Mouse (Mus musculus) adrenal gland, postnatal 36 days (tissue): ENCODE data around the gene Sult2a1. TPM values are rescaled to one million over a fixed set of nuclear protein-coding genes. Genes with fewer than 3 reads are reported as not detected.
"Not testable (repeated sequence)": the region's sequence is repeated elsewhere in the genome, so short reads cannot be mapped to it uniquely, and the experiment has no call there.

Experiments
- DNase-seq, 2 experiments: peaks; one replicate each; pipeline ENCODE4 v3.0.0; 2021; ENCODE audit warnings: mixed read lengths in 1 of 2
- long read RNA-seq, 2 experiments: library from polyadenylated mRNA; stranded (forward); transcript quantifications; one replicate each; pipeline ENCODE4 v2.0.0; 2021; ENCODE audit warnings: borderline sequencing depth in 2 of 2
- total RNA-seq, 2 experiments: library from RNA; stranded (reverse); gene quantifications; 2 replicates each; pipeline ENCODE4 v1.2.3; 2021

Gene Sult2a1
- not detected for total RNA-seq
- long read RNA-seq, experiment 1 = 0 reads
- long read RNA-seq, experiment 2 = 0 reads

DNA sequence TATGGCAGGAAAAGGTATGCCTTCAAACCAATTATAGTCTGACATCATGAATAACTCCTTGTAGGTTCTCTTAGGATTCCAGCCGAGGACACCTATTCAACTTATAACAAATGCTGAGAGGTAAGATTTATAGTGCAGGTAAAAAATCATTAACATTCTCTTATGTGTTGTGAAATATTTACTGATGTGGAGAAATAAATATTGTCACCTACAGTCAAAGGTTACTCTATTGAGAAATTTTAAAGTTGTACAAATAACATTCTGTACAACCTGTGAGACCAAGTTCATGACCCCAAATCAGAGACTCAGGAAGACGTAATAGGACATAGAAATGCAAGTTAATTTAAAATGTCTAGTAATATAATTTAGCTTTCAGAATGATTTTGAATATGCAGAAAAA is at the start of gene Sult2a1:
Gene Sult2a1, minus strand, starts transcription at position 101 of the 400 bp plus-strand sequence.
- not testable (repeated sequence) for DNase-seq

- DNase-seq = no peak
These were observed 23.3 kb downstream of the Sult2a1 start for GRCm38 (mm10) chr7:13813913-13814312.

Other genes starting within 250 kb of the Sult2a1 start
- gene Sult2a5, start 213.4 kb downstream of the Sult2a1 start, total RNA-seq = not detected
- not detected for gene Sult2a2, start 103.9 kb downstream of the Sult2a1 start, total RNA-seq
- gene Sult2a4, start 152.2 kb upstream of the Sult2a1 start, total RNA-seq = not detected